Mouse (Mus musculus): Measurements from ENCODE around the gene Prorsd1.

Gene Prorsd1

GRCm38 (mm10) chr11:29503948-29504893 lies 10.6 kb downstream of the Prorsd1 start:
- no peak for DNase-seq (ENCODE audit: low spot score)

- no peak for DNase-seq (ENCODE audit: low spot score)
These were observed 17.9 kb downstream of the Prorsd1 start for GRCm38 (mm10) chr11:29496962-29497361.

- DNase-seq (ENCODE audit: low spot score) = no peak
These were observed 21.7 kb downstream of the Prorsd1 start for GRCm38 (mm10) chr11:29493135-29493534.

- DNase-seq (ENCODE audit: low spot score) = no peak
These were observed 40.2 kb downstream of the Prorsd1 start for GRCm38 (mm10) chr11:29474676-29475075.
